Mouse (Mus musculus): ENCODE measurements around the gene BC107364.

DNA sequence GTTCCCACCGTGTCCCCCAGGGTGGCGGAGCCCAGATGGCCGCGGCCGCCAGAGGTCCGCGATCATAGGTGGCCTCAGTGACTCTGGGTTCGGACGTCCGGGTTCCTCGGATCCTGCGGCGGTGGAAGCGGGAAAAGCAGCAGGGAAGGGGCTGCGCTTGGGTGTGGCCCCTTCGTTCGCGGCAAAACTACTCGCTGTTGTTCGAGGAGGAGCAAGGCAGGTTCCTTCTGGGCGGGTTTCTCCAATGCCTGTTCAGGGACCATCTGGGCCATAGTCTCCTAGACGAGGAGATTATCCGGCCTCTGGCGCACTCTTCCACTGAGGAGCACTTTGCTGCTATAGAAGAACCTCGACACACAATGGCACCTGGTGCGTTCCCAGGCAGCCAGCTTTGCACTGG lies 47.7 kb downstream of the BC107364 start:
- no peak for TF ChIP-seq CTCF (IDR thresholded peaks at IDR 0.05; ENCODE audit: extremely low read depth, insufficient read depth, insufficient read length, insufficient replicate concordance)
- TF ChIP-seq POLR2A (IDR thresholded peaks at IDR 0.05; ENCODE audit: low read depth, low read length) = no peak

Data from spleen, adult 2 months (tissue).